Mouse (Mus musculus): Measurements from ENCODE around the gene Nhlh2. TPM values are rescaled to one million over a fixed set of nuclear protein-coding genes. Genes with fewer than 3 reads are reported as not detected.

The Nhlh2 gene
- polyA plus RNA-seq, 1 experiment, result not detected

GRCm38 (mm10) chr3:102049207-102050104, 39.6 kb downstream of the Nhlh2 start:
- Histone ChIP-seq H3K36me3 (ENCODE audit: control insufficient read depth, insufficient read depth, low read length) (no peaks in the 10 kb centered on the region), H3K27ac (ENCODE audit: control insufficient read depth, insufficient read depth, low read depth, low read length) (no peak overlapping the region), H3K4me1 (ENCODE audit: control insufficient read depth, insufficient read depth, low read length) (no peaks in the 10 kb centered on the region), H3K27me3 (ENCODE audit: control insufficient read depth, insufficient read depth, low read length) (no peaks in the 10 kb centered on the region), H3K4me3 (ENCODE audit: control insufficient read depth, low read depth, low read length) (no peak overlapping the region)
- no peak for TF ChIP-seq CTCF (IDR thresholded peaks at IDR 0.05; ENCODE audit: control insufficient read depth, insufficient read depth, insufficient replicate concordance, low read depth, low read length)
- no peak for TF ChIP-seq POLR2A (IDR thresholded peaks at IDR 0.05; ENCODE audit: control insufficient read depth, low read depth, low read length)

GRCm38 (mm10) chr3:102052036-102052435, 42.2 kb downstream of the Nhlh2 start:
- H3K4me1 ChIP-seq (ENCODE audit: control insufficient read depth, insufficient read depth, low read length), result no peaks in the 10 kb centered on the region
- H3K27ac ChIP-seq (ENCODE audit: control insufficient read depth, insufficient read depth, low read depth, low read length), result no peak overlapping the region
- TF ChIP-seq CTCF (IDR thresholded peaks at IDR 0.05; ENCODE audit: control insufficient read depth, insufficient read depth, insufficient replicate concordance, low read depth, low read length), result no peak
- TF ChIP-seq POLR2A (IDR thresholded peaks at IDR 0.05; ENCODE audit: control insufficient read depth, low read depth, low read length), result no peak

GRCm38 (mm10) chr3:102053293-102053692, 43.4 kb downstream of the Nhlh2 start:
- Histone ChIP-seq H3K4me1 (ENCODE audit: control insufficient read depth, insufficient read depth, low read length) (no peaks in the 10 kb centered on the region), H3K27me3 (ENCODE audit: control insufficient read depth, insufficient read depth, low read length) (no peaks in the 10 kb centered on the region), H3K4me3 (ENCODE audit: control insufficient read depth, low read depth, low read length) (no peak overlapping the region), H3K36me3 (ENCODE audit: control insufficient read depth, insufficient read depth, low read length) (no peaks in the 10 kb centered on the region), H3K27ac (ENCODE audit: control insufficient read depth, insufficient read depth, low read depth, low read length) (no peak overlapping the region)
- no peak for TF ChIP-seq CTCF (IDR thresholded peaks at IDR 0.05; ENCODE audit: control insufficient read depth, insufficient read depth, insufficient replicate concordance, low read depth, low read length)
- TF ChIP-seq POLR2A (IDR thresholded peaks at IDR 0.05; ENCODE audit: control insufficient read depth, low read depth, low read length), result no peak

More at GRCm38 (mm10) chr3:102052036-102052435, 42.2 kb downstream of the Nhlh2 start:
- Histone ChIP-seq H3K36me3 (ENCODE audit: control insufficient read depth, insufficient read depth, low read length) (no peaks in the 10 kb centered on the region), H3K4me3 (ENCODE audit: control insufficient read depth, low read depth, low read length) (no peak overlapping the region), H3K27me3 (ENCODE audit: control insufficient read depth, insufficient read depth, low read length) (no peaks in the 10 kb centered on the region)

GRCm38 (mm10) chr3:102055878-102056277, 46.0 kb downstream of the Nhlh2 start:
- no peak overlapping the region for H3K4me3 ChIP-seq (ENCODE audit: control insufficient read depth, low read depth, low read length)
- no peaks in the 10 kb centered on the region for H3K27me3 ChIP-seq (ENCODE audit: control insufficient read depth, insufficient read depth, low read length)
- no peaks in the 10 kb centered on the region for H3K4me1 ChIP-seq (ENCODE audit: control insufficient read depth, insufficient read depth, low read length)
- H3K36me3 ChIP-seq (ENCODE audit: control insufficient read depth, insufficient read depth, low read length), result no peaks in the 10 kb centered on the region
- TF ChIP-seq CTCF (IDR thresholded peaks at IDR 0.05; ENCODE audit: control insufficient read depth, insufficient read depth, insufficient replicate concordance, low read depth, low read length) (no peak), POLR2A (IDR thresholded peaks at IDR 0.05; ENCODE audit: control insufficient read depth, low read depth, low read length) (no peak)
- H3K27ac ChIP-seq (ENCODE audit: control insufficient read depth, insufficient read depth, low read depth, low read length), result no peak overlapping the region

GRCm38 (mm10) chr3:102060065-102060464, 50.2 kb downstream of the Nhlh2 start:
- TF ChIP-seq POLR2A (IDR thresholded peaks at IDR 0.05; ENCODE audit: control insufficient read depth, low read depth, low read length) (no peak), CTCF (IDR thresholded peaks at IDR 0.05; ENCODE audit: control insufficient read depth, insufficient read depth, insufficient replicate concordance, low read depth, low read length) (no peak)
- no peaks in the 10 kb centered on the region for H3K36me3 ChIP-seq (ENCODE audit: control insufficient read depth, insufficient read depth, low read length)

GRCm38 (mm10) chr3:102061923-102062670, 52.2 kb downstream of the Nhlh2 start:
- no peaks in the 10 kb centered on the region for H3K27me3 ChIP-seq (ENCODE audit: control insufficient read depth, insufficient read depth, low read length)
- H3K36me3 ChIP-seq (ENCODE audit: control insufficient read depth, insufficient read depth, low read length), result no peaks in the 10 kb centered on the region
- H3K4me1 ChIP-seq (ENCODE audit: control insufficient read depth, insufficient read depth, low read length), result peaks cover 5% of the 10 kb centered on the region
- no peak overlapping the region for H3K27ac ChIP-seq (ENCODE audit: control insufficient read depth, insufficient read depth, low read depth, low read length)
- no peak overlapping the region; the same call in 1 of the 2 replicates for H3K4me3 ChIP-seq (ENCODE audit: control insufficient read depth, low read depth, low read length)
- peak; percentile 94 for TF ChIP-seq CTCF (IDR thresholded peaks at IDR 0.05; ENCODE audit: control insufficient read depth, insufficient read depth, insufficient replicate concordance, low read depth, low read length)
- TF ChIP-seq POLR2A (IDR thresholded peaks at IDR 0.05; ENCODE audit: control insufficient read depth, low read depth, low read length), result no peak

More at GRCm38 (mm10) chr3:102060065-102060464, 50.2 kb downstream of the Nhlh2 start:
- Histone ChIP-seq H3K4me1 (ENCODE audit: control insufficient read depth, insufficient read depth, low read length) (peaks cover 5% of the 10 kb centered on the region), H3K27ac (ENCODE audit: control insufficient read depth, insufficient read depth, low read depth, low read length) (no peak overlapping the region), H3K4me3 (ENCODE audit: control insufficient read depth, low read depth, low read length) (no peak overlapping the region), H3K27me3 (ENCODE audit: control insufficient read depth, insufficient read depth, low read length) (no peaks in the 10 kb centered on the region)

- TF ChIP-seq CTCF (IDR thresholded peaks at IDR 0.05; ENCODE audit: control insufficient read depth, insufficient read depth, insufficient replicate concordance, low read depth, low read length) (no peak), POLR2A (IDR thresholded peaks at IDR 0.05; ENCODE audit: control insufficient read depth, low read depth, low read length) (no peak)
- Histone ChIP-seq H3K4me3 (ENCODE audit: control insufficient read depth, low read depth, low read length) (no peak overlapping the region; the same call in 1 of the 2 replicates), H3K27ac (ENCODE audit: control insufficient read depth, insufficient read depth, low read depth, low read length) (no peak overlapping the region), H3K36me3 (ENCODE audit: control insufficient read depth, insufficient read depth, low read length) (no peaks in the 10 kb centered on the region), H3K4me1 (ENCODE audit: control insufficient read depth, insufficient read depth, low read length) (peaks cover 5% of the 10 kb centered on the region), H3K27me3 (ENCODE audit: control insufficient read depth, insufficient read depth, low read length) (no peaks in the 10 kb centered on the region)
These were observed 52.8 kb downstream of the Nhlh2 start for GRCm38 (mm10) chr3:102062671-102063010.

Data from testis, adult 2 months (tissue).